Mouse (Mus musculus) kidney, postnatal 14 days (tissue): ENCODE measurements around the gene Coq9.
A peak's percentile ranks its signal among the peaks of the same experiment; 100 is the strongest.
"Not testable (repeated sequence)": the region's sequence is repeated elsewhere in the genome, so short reads cannot be mapped to it uniquely, and the experiment has no call there.

Source experiments
- DNase-seq: peaks from one replicate; pipeline ENCODE4 v3.0.0; 2022; ENCODE audit warnings: mixed read lengths

Gene Coq9

DNA sequence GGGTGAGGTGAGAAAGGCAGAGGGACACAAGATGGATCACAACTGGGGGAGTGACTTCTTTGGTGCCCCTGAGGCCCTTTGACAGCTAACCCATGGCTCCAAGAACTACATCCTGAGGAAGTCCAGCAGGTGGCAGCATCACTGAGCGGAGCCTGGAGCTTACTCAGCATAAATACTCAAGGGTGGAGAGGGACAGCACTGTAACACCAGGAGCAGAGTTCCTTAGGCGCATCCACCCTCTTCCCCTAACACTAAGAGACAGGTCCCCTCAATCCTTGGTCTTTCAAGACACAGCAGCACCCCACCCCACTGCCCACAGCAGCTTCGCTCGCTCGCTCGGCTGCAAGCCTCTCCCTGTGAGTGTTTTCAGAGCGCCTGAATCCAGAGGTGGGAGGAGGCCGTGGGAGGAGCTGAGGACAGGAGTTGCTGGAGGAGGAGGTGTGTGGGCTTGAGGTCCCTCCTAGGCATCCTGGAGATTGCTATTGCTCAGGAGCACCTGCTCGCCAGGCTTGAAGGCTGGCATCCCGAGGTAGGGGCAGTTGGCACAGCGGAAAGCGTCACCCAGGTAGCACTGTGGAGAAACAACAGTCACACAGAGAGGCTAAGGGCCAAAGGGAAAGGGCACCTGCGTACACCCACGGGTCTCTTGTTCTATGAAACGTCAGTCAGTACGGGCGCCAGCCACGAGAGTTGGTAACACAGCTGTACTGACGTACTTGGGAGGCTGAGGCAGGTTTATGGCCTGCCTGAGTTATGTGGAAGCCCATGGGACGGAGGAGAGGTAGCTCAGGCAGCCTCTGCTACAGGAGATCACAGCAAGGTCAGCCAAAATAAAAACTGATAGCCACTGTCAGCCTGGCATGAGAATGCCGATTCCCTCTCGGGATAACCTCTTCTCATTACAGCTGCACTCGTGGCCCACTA, 15.2 kb upstream of the Coq9 start:
- DNase-seq, result peak; percentile 73

DNA sequence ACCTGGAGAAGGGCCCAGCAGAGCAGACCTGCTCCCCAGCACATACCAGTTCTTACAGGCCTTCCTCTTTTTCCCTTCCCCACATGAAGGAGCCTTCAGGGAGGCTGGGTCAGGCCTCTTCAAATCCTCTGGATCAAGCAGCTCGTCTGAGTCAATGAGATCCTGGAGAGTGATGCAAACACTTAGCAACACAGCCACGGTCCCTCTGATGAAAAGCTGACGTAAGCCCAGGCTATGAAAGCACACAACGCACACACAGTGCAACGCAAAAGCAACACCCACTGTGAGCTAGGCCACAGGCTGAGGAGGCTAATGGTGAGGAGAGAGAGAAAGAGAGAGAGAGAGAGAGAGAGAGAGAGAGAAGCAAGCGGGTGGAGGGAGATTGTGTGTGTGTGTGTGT, 13.0 kb upstream of the Coq9 start:
- DNase-seq, result no peak

DNA sequence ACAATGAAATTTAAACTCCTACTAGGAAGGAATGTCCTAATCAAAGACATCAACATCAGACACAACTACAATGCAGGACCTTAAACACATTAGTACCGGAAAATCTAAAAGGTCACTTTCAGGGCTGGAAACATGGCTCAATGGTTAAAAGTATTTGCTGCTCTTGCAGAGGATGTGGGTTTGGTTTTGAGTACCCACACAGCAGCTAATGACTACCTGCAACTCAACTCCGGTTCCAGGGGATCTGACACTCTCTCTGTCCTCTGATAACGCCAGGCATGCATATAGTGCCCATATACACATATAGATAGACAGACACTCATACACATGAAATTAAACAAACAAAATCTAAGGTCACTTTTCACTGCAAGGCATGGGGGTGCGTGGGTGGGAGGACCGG, 11.9 kb upstream of the Coq9 start:
- no peak for DNase-seq

DNA sequence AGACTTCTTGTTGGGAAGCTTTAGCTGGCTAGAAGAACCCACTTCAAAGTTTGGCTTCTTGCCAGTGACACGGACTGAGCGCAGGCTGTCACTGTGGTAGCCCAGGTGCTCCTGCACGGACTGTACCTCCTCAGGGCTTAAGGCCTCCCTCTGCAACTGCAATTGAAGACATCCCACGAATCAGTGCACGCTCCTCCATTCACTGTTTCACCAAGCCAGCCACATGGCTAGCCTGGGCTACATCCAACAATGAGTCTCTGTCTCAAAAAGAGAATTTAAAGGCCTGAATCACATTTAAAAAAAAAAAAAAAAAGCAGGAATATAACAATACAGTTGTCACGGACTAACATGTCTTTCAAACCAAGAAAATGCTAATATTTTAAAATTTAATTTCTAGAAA, 9.8 kb upstream of the Coq9 start:
- DNase-seq, result no peak

DNA sequence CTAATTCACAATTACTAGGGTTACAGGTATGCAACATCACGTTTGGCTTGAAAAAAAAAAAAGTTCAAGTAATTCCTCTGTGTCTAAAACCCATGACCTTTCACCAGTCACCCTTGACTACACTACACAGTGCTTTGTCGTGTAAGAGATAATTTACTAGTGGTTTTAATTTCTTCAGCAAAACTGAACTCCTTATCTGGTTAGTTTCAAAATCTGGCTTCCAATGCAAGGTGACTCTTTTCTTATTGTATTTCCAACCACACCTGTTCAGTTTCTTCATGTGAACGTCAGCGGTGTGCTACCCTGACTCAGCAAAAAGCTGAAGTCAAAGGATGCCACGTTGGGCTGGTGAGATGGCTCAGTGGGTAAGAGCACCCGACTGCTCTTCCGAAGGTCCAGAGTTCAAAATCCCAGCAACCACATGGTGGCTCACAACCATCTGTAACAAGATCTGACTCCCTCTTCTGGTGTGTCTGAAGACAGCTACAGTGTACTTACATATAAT, 4.2 kb upstream of the Coq9 start:
- DNase-seq, result not testable (repeated sequence)

DNA sequence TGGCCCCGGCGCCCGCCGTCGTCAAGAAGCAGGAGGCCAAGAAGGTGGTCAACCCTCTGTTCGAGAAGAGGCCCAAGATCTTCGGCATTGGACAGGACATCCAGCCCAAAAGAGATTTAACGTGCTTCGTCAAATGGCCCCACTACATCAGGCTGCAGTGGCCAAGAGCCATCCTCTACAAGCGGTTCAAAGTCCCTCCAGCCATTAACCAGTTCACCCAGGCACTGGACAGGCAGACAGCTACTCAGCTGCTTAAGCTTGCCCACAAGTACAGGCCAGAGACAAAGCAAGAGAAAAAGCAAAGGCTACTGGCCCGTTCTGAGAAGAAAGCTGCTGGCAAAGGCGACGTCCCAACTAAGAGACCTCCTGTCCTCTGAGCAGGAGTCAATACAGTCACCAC, 2.4 kb upstream of the Coq9 start:
- DNase-seq, result not testable (repeated sequence)

DNA sequence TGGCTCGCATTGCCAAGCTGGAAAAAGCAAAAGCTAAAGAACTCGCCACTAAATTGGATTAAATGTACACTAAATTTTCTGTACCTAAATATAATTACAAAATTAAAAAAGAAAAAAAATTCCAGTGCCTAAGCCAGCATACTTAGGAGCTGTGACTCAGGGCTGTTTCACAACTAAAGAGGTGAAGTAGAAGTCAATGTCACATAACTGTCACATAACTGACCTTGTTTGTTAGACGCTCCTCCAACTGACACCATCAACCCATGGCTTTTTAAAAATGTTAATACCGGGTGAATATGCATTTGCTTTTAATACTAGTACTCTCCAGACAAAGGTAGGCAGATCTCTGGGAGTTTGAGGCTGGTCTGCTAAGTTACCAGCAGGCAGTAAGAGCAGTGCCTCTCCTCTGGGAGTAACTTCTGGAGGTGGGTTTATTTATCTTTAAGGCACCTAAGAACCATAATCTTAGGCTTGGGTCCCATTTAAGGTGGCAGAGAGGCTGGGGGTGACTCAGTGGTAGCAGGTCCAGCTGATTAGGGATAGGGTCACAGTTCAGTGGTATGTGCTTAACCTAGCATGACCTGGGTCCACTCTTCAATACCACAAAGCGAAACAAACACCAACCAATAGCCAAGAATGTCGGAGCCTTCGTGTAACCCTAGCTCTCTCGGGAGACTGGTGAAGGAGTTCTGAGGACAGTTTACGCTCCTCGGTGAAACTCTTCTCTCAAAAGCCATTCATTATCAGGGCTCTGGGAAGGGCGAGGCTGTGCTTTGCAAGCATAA, 1.5 kb upstream of the Coq9 start:
- no peak for DNase-seq

- peak; percentile 85 for DNase-seq
These were observed 479 bp downstream of the Coq9 start for GRCm38 (mm10) chr8:94838600-94838999.

- no peak for DNase-seq
These were observed 3.1 kb downstream of the Coq9 start for GRCm38 (mm10) chr8:94841183-94841582.

GRCm38 (mm10) chr8:94850049-94850448, 11.9 kb downstream of the Coq9 start:
- DNase-seq, result no peak

DNA sequence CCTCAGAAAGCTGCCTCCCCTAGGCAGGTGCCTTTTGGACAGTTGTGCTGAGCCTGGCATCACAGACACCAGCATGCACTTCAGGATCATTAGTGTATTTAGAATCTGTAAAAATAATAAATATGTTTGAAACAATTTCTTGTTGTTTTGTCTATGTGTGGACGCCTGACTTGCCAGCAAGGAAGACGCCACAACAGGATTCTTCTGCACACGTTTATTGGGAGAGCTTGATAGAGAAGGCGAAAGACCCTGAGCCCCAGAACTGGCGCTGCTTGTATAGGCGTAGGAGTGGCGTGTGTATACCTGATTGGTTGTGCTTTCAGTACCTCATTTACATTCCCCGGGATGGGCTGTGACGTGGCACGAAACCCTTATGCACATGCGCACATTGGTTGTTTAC, 16.6 kb downstream of the Coq9 start:
- not testable (repeated sequence) for DNase-seq

DNA sequence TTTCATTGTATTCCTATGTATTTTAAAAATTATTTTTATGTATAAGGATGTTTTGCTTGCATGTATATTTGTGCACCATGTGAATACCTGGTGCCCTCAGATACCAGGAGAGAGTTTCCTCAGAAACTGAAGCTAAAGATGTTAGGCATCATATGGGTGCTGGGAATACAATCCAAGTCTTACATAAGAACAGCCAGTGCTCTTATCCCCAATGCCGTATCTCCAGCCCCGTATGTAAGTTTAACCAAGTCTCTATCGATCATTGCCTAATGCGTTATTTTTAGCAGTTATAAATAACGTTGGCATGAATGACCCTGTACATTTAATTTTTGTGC, 18.9 kb downstream of the Coq9 start:
- no peak for DNase-seq

DNA sequence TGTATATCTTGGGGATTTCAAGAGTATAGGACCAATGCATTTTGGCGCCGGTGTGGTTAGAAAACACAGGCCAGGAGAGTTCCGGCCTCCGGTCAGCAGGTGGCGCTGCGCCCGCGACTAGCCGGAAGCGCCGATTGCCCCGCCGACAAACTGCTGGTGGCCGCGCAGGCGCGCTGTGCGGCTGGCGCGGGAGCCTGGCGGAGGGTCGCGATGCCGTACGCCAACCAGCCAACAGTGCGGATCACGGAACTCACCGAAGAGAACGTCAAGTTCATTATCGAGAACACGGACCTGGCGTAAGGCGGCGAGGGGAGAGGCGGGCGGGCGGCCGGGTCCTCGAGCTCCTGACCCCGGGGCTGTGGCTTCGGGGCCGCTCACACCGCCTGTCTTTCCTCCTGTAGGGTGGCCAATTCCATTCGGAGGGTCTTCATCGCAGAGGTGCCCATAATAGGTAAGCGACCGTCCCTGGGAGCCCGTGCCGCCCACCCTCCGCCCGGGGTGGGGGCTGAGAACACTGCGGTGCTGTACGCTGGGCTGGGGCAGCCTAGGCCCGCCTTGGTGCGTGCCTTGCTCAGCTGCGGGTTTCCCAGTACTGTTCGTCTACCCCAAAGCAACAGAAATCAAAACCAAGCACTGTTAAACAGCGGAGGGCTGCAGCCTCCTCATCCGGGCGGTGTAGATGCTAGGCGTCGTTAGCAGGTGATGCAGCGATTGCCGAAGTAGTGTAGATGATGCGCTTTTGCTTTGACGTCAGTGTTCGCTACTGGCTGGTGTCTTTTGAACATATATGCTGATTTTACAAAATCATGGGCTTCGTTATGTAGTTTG, 19.4 kb downstream of the Coq9 start, which contains the start of gene Polr2c:
TSS of gene Polr2c (plus strand) at position 105 of the 828 bp plus-strand sequence.
- peak; percentile 92 for DNase-seq

- DNase-seq, result peak; percentile 77
These were observed 23.3 kb downstream of the Coq9 start for GRCm38 (mm10) chr8:94861352-94861910.

DNA sequence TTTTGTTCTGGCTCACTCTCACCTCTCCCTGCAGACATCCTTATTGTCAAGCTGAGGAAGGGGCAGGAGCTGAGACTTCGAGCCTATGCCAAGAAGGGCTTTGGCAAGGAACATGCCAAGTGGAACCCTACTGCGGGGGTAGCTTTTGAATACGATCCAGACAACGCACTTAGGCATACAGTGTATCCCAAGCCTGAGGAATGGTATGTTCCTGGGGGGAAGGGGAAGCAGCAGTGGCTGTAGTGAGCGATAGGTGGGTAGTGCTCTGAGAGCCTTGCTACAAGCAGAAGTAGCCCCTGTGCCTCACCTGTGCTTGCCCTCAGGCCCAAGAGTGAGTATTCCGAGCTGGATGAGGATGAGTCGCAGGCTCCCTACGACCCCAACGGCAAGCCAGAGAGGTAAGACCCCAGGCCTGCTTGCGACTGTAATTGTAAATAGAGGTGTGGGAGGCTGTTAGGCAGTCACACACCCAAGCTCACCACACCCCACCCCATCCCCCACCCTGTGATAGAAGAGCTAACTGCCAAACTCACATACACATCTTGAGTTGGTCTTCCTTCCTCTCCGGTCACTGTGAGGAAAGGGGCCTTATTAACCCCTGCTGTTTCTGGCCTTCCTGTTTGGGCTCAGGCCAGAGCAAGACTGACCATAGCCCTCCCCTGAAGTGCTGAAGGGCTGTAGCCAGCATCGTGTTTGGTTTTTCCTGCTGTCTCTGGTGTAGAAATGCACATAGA, 24.5 kb downstream of the Coq9 start:
- peak; percentile 62 for DNase-seq

DNA sequence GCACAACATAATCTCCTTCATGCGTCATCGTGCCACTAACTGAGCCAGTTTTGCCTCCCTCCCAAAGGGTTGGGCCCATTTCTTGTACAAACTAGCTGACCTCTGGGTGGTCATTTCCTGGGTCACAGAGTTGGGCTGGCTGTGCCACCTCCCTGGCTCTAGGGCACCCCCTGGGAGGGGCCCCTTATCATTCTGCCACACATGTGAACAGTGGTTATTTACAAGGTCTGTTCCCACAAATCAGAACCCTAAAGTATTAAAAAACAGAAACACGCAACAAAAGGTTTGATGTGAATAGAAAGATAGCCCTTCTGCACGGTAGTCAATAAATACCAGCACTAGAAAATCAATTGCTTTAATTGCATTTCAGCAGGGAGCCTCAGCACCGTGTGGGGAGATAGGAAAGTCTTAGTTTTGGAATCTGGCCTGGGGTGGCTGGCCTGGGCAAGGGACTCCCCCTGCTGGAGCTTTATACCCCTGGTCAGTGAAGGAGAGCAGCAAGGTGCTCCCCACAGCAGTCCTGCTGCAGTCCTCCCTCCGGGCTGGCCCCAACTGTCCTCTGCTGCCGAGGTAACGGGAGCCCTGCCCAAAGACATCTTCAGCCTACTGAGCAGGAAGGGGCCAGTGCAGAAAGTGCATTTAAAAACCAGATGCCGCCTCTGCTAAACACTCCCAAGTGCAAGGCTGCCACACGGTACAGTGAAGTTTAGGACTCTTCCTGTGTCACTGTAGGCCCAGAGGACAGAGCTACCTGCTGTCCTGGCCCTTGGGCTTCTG, 26.0 kb downstream of the Coq9 start:
- no peak for DNase-seq

DNA sequence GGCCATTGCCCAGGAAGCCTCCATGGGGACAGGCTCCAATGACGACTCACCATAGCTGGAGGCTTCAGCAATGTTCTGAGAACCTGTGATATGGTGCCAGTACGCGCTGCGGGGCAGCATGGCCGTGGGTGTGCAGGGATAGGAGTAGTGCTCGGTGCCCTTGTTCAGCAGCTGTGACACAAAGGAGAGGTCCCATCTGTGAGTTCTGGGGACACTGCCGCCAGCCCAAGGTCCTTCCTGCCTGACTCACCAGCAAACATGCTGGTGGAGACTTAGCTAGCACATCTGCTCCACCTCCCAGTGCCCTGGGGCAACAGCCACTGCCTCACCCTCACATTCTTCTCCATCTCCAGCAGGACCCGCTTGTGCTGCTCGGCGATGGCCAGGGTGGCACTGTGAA, 27.2 kb downstream of the Coq9 start:
- DNase-seq, result no peak

DNA sequence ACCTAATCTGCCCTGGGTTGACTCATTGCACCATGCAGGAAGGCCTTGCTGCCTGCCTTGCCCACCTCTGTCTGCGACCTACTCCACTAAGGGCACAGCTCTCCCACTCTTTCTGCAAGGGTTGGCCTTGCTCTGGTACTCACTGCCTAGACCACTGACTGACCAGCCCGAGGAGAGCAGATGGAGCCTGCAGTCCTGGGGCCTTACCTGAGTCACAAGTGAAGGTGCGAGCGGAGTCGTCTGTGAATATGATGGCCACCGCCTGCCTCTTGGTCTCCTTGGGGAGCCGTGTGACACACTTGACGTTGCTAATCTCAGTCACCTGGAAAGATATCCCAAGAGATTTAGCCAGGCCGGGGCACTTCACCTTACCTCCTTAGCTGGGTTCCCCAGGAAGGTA, 28.8 kb downstream of the Coq9 start:
- no peak for DNase-seq

- DNase-seq, result no peak
These were observed 31.0 kb downstream of the Coq9 start for GRCm38 (mm10) chr8:94869146-94869545.

GRCm38 (mm10) chr8:94870003-94870402, 31.9 kb downstream of the Coq9 start:
- DNase-seq, result no peak
